Mouse (Mus musculus): ENCODE data around the gene Nhs. TPM values are rescaled to one million over a fixed set of nuclear protein-coding genes. Genes with fewer than 3 reads are reported as not detected.

Nhs gene
- 0.05 TPM for polyA plus RNA-seq (2014; fragmentation: Illumina TruSeq; extraction: RNeasy Lipid Tissue Mini Kit (QIAGEN cat#74804); ENCODE audit: low read depth, low replicate concordance)

DNA sequence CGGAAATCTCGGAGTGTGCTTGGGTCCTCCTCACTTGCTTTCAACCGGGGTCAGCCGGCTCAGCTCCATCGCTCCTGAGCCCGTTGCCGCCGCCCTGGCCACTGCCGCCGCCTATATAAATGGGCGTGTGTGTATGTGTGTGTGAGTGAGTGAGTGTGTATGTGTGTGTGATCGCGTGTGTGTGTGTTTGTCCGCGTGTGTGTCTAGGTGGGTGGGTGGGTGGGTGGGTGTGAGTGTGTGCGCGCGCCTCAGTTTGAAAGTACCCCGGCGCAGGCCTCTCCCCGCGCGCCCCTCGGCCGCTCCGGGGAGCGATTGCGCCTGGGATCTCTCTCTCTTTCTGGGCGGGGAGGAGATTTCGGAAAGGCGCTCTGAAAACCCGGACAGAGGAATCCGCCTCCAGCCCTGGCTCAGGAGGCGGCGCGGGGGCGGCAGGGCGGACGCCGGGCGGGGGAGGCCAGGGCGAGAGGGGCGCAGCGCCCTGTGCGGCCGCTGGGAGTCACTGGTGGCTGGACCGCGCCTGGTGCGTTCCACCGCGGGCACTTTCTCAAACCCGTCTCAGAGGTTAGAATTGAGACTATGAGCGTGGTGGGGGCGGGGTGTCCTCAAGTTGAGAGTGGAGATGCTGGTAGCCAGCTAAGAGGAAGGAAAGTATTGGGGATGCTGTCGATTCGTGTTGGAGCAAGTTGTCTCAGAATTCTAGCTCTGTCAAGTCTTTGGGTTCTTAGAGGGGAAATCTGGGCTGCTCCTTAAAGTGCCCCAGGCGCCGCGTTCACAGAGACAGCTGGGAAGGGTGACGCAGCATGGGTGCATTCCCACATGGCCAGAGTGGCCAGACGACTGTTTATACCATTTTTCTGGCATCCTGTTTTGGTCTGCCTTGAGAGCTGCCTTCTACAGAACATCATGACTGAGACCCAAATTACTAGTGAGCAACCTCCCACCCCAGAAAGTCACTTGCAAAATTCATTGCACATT, at the start of gene Nhs:
Nhs (minus strand) TSS at position 94 of the 975 bp plus-strand sequence.

Measured in liver, adult 10 weeks (tissue).